Mouse (Mus musculus) MEL (cell line): ENCODE measurements at regions not wholly inside any gene's neighbourhood (a gene's known extent, or its start where the extent isn't known, plus 50 kb on each side); places are given as distances from the start of the nearest gene placed in this dataset.

Experiments used
- DNase-seq: peaks from one replicate; pipeline ENCODE4 v3.0.0; 2011; ENCODE audit warnings: low read depth, low spot score
- H3K27ac ChIP-seq: 2 replicates; pipeline ENCODE4 v1.5.1; 2012; ENCODE audit warnings: low read depth, mild to moderate bottlenecking, control low read depth, low read length, moderate library complexity; ENCODE audit not compliant: control insufficient read depth
- H3K27me3 ChIP-seq, 2 experiments: fragments of 150-350 bp in 1 of 2; sonication (generic) in 1 of 2; 2 replicates each; pipeline ENCODE4 v1.6.1; 2012; ENCODE audit warnings: low read length in 2 of 2, mild to moderate bottlenecking in 2 of 2, improper control_type of control experiment in 1 of 2, moderate library complexity in 1 of 2; ENCODE audit not compliant: insufficient read depth in 2 of 2, control insufficient read depth in 1 of 2
- H3K36me3 ChIP-seq, 2 experiments: 2 replicates each; pipeline ENCODE4 v1.6.1; 2012 to 2014; ENCODE audit warnings: low read length in 2 of 2, improper control_type of control experiment in 1 of 2, inconsistent platforms in 1 of 2, mild to moderate bottlenecking in 1 of 2; ENCODE audit not compliant: insufficient read depth in 2 of 2, control insufficient read depth in 1 of 2
- H3K4me1 ChIP-seq, 2 experiments: fragments of 150-350 bp in 1 of 2; sonication (generic) in 1 of 2; 2 replicates each; pipeline ENCODE4 v1.6.1; 2012; ENCODE audit warnings: low read length in 2 of 2, improper control_type of control experiment in 1 of 2, mild to moderate bottlenecking in 1 of 2; ENCODE audit not compliant: insufficient read depth in 2 of 2, control insufficient read depth in 1 of 2
- H3K4me3 ChIP-seq, 2 experiments: fragments of 150-350 bp in 1 of 2; sonication (generic) in 1 of 2; 2 replicates each; pipeline ENCODE4 v1.5.1; 2012; ENCODE audit warnings: low read depth in 2 of 2, low read length in 2 of 2, mild to moderate bottlenecking in 2 of 2, moderate library complexity in 2 of 2, control low read depth in 1 of 2, improper control_type of control experiment in 1 of 2; ENCODE audit not compliant: control insufficient read depth in 1 of 2, insufficient read depth in 1 of 2
- H3K79me2 ChIP-seq: 2 replicates; pipeline ENCODE4 v1.6.1; 2012; ENCODE audit warnings: mild to moderate bottlenecking, low read length, moderate library complexity; ENCODE audit not compliant: control insufficient read depth, poor library complexity, insufficient read depth
- H3K9ac ChIP-seq: 2 replicates; pipeline ENCODE4 v1.6.1; 2012; ENCODE audit warnings: low read depth, mild to moderate bottlenecking, control low read depth, low read length, moderate library complexity; ENCODE audit not compliant: control insufficient read depth, poor library complexity, severe bottlenecking
- H3K9me3 ChIP-seq: fragments of 150-350 bp; sonication (generic); replicated peaks from 2 replicates; pipeline ENCODE4 v1.6.1; 2012; ENCODE audit warnings: mild to moderate bottlenecking, low read length, improper control_type of control experiment, moderate library complexity; ENCODE audit not compliant: insufficient read depth
- BHLHE40 ChIP-seq: IDR thresholded peaks from 2 replicates; pipeline ENCODE4 v1.6.1; 2012; ENCODE audit warnings: low read depth, mild to moderate bottlenecking, inconsistent platforms, low read length, improper control_type of control experiment, borderline replicate concordance
- CHD1 ChIP-seq: IDR thresholded peaks from 2 replicates; pipeline ENCODE4 v1.6.1; 2012; ENCODE audit warnings: low read depth, mild to moderate bottlenecking, inconsistent platforms, low read length, improper control_type of control experiment
- CHD2 ChIP-seq: IDR thresholded peaks from 2 replicates; pipeline ENCODE4 v1.6.1; 2011; ENCODE audit warnings: low read length, improper control_type of control experiment
- EP300 ChIP-seq, 2 experiments: IDR thresholded peaks; 2 replicates each; pipeline ENCODE4 v1.6.1; 2011; ENCODE audit warnings: improper control_type of control experiment in 2 of 2, low read length in 2 of 2, low read depth in 1 of 2, mild to moderate bottlenecking in 1 of 2
- ETS1 ChIP-seq: IDR thresholded peaks from 2 replicates; pipeline ENCODE4 v1.6.1; 2012; ENCODE audit warnings: low read depth, mild to moderate bottlenecking, inconsistent platforms, low read length, improper control_type of control experiment, moderate library complexity
- HCFC1 ChIP-seq: IDR thresholded peaks from 2 replicates; pipeline ENCODE4 v1.6.1; 2012; ENCODE audit warnings: low read depth, mild to moderate bottlenecking, inconsistent platforms, low read length, improper control_type of control experiment, moderate library complexity
- KAT2A ChIP-seq: conservative IDR thresholded peaks from 2 replicates; pipeline ENCODE4 v1.6.1; 2012; ENCODE audit warnings: low read depth, low read length, improper control_type of control experiment, inconsistent platforms
- MAFK ChIP-seq: IDR thresholded peaks from 2 replicates; pipeline ENCODE4 v1.6.1; 2011; ENCODE audit warnings: low read depth, mild to moderate bottlenecking, low read length, improper control_type of control experiment, borderline replicate concordance
- MAX ChIP-seq: IDR thresholded peaks from 2 replicates; pipeline ENCODE4 v1.6.1; 2011; ENCODE audit warnings: low read length, improper control_type of control experiment
- MAZ ChIP-seq: IDR thresholded peaks from 2 replicates; pipeline ENCODE4 v1.6.1; 2012; ENCODE audit warnings: low read depth, mild to moderate bottlenecking, inconsistent platforms, low read length, improper control_type of control experiment
- MXI1 ChIP-seq: IDR thresholded peaks from 2 replicates; pipeline ENCODE4 v1.6.1; 2011; ENCODE audit warnings: mild to moderate bottlenecking, low read depth, low read length, improper control_type of control experiment
- NELFE ChIP-seq: IDR thresholded peaks from 2 replicates; pipeline ENCODE4 v1.6.1; 2011; ENCODE audit warnings: low read depth, low read length, improper control_type of control experiment
- NRF1 ChIP-seq: IDR thresholded peaks from 2 replicates; pipeline ENCODE4 v1.6.1; 2014; ENCODE audit warnings: low read depth, mild to moderate bottlenecking, inconsistent platforms, low read length, improper control_type of control experiment, moderate library complexity; ENCODE audit not compliant: poor library complexity, insufficient read depth, severe bottlenecking
- POLR2A ChIP-seq, 2 experiments: IDR thresholded peaks; 2 replicates each; pipeline ENCODE4 v1.6.1; 2011 to 2012; ENCODE audit warnings: low read length in 2 of 2, mild to moderate bottlenecking in 2 of 2, control low read depth in 1 of 2, improper control_type of control experiment in 1 of 2, low read depth in 1 of 2, moderate library complexity in 1 of 2; ENCODE audit not compliant: control insufficient read depth in 1 of 2, insufficient read depth in 1 of 2, poor library complexity in 1 of 2
- SIN3A ChIP-seq: IDR thresholded peaks from 2 replicates; pipeline ENCODE4 v1.6.1; 2012; ENCODE audit warnings: low read length, improper control_type of control experiment, inconsistent platforms
- SMC3 ChIP-seq: IDR thresholded peaks from 2 replicates; pipeline ENCODE4 v1.6.1; 2011; ENCODE audit warnings: low read depth, low read length, improper control_type of control experiment
- TAL1 ChIP-seq: IDR thresholded peaks from 2 replicates; pipeline ENCODE4 v1.6.1; 2012; ENCODE audit warnings: mild to moderate bottlenecking, inconsistent platforms, low read length, moderate library complexity, mixed read lengths
- TBP ChIP-seq: IDR thresholded peaks from 2 replicates; pipeline ENCODE4 v1.8.0; 2011; ENCODE audit warnings: low read depth, low read length, improper control_type of control experiment
- TCF12 ChIP-seq: IDR thresholded peaks from 2 replicates; pipeline ENCODE4 v1.6.1; 2014; ENCODE audit warnings: low read depth, mild to moderate bottlenecking, inconsistent platforms, low read length, improper control_type of control experiment, moderate library complexity
- UBTF ChIP-seq: IDR thresholded peaks from 2 replicates; pipeline ENCODE4 v1.6.1; 2012; ENCODE audit warnings: low read depth, mild to moderate bottlenecking, inconsistent platforms, low read length, improper control_type of control experiment, moderate library complexity, borderline replicate concordance; ENCODE audit not compliant: insufficient read depth

DNA sequence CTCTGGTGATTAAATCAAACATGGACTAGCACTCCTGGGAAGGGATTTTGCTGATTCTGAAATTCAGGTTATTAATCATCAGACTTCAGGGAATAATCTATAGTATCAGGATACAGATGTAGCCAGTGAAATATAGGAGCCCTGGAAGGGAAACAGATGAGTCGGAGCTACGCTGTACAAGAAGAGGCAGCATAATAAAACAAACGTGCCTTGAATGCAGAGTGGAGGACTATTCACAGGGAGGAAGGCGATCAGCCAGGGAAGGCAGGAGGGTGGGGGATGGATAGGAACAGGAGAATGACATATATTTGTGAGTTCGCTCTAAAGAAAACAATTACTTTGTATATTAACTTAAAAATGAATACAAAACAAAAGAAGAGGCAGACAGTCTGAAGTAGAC, 286.6 kb upstream of the Got2 start:
- H3K27ac ChIP-seq = no peak overlapping the region
- no peak for DNase-seq

GRCm38 (mm10) chr8:96164933-96165332, 276.6 kb upstream of the Got2 start:
- Histone ChIP-seq H3K9ac (no peak overlapping the region), H3K9me3 (no peaks in the 10 kb centered on the region), H3K27me3 (no peaks in the 10 kb centered on the region), H3K4me1 (no peaks in the 10 kb centered on the region), H3K79me2 (no peaks in the 10 kb centered on the region; the same call in 1 of the 2 replicates), H3K4me3 (no peak overlapping the region), H3K36me3 (no peaks in the 10 kb centered on the region), H3K27ac (no peak overlapping the region)
- TF ChIP-seq TCF12 = no peak
- TF ChIP-seq CHD2 = no peak
- TF ChIP-seq SMC3 = no peak
- TF ChIP-seq BHLHE40 = no peak
- no peak for DNase-seq

More for the DNA sequence above, 286.6 kb upstream of the Got2 start:
- H3K9me3 ChIP-seq = no peaks in the 10 kb centered on the region
- no peak overlapping the region for H3K4me3 ChIP-seq
- no peaks in the 10 kb centered on the region for H3K79me2 ChIP-seq
- no peak overlapping the region for H3K9ac ChIP-seq
- H3K27me3 ChIP-seq = no peaks in the 10 kb centered on the region; a peak in 1 of 4 replicates
- no peaks in the 10 kb centered on the region for H3K36me3 ChIP-seq
- no peak for TF ChIP-seq POLR2A (IDR thresholded peaks at IDR 0.05; ENCODE audit: control insufficient read depth in 1 of 2, insufficient read depth in 1 of 2, low read depth in 1 of 2, low read length in 2 of 2, poor library complexity in 1 of 2)
- TF ChIP-seq TBP = no peak
- TF ChIP-seq CHD1 = no peak
- no peak for TF ChIP-seq ETS1
- TF ChIP-seq MXI1 = no peak
- TF ChIP-seq NRF1 = no peak
- no peak for TF ChIP-seq MAX
- no peak for TF ChIP-seq SIN3A
- TF ChIP-seq KAT2A = no peak
- no peak for TF ChIP-seq NELFE
- TF ChIP-seq HCFC1 = no peak
- no peak for TF ChIP-seq CHD2
- TF ChIP-seq TAL1 = no peak
- TF ChIP-seq MAZ = no peak
- no peak for TF ChIP-seq UBTF
- no peak for TF ChIP-seq EP300 (IDR thresholded peaks at IDR 0.05; ENCODE audit: low read depth in 1 of 2, low read length in 2 of 2)
- TF ChIP-seq MAFK = no peak
- no peak for TF ChIP-seq BHLHE40
- no peaks in the 10 kb centered on the region for H3K4me1 ChIP-seq
